9 mouse cellular contexts compared by ENCODE assay signal in genomic region chr15:25886581-25887011, GRCm38 (mm10). TPM values are rescaled to one million over a fixed set of nuclear protein-coding genes. Genes with fewer than 3 reads are reported as not detected.
A peak's percentile ranks its signal among the peaks of the same experiment; 100 is the strongest.
DNase-seq lines count a peak whose midpoint lies in the region; ATAC-seq and TF ChIP-seq lines count a peak whose summit lies in the region.
"Had no signal": no experiment of that assay in that cellular context is flagged by ENCODE, and none has a peak within 500 bp of the region (broad histone marks: within the 10 kb centered on the region; RNA-seq: fewer than 3 reads in every experiment).

No protein-coding gene starts in this region.

- TF ChIP-seq EP300 in stomach, postnatal 0 days (optimal IDR thresholded peaks at IDR 0.05), result no peak

- no peak for ATAC-seq in cerebellum, adult (ENCODE audit: insufficient number of reproducible peaks, low FRiP score, low TSS enrichment)
- ATAC-seq in hindbrain, postnatal 0 days, result peak; percentile 91
- ATAC-seq in stomach, postnatal 0 days (ENCODE audit: low FRiP score, low TSS enrichment), result peak; percentile 50; the same call in 1 of the 2 replicates
- no peak for ATAC-seq in liver, embryonic 11.5 days (replicated peaks; ENCODE audit: low FRiP score)

- 52% methylated on average over 6 of the region's 6 CpGs for WGBS in hindbrain, postnatal 0 days
- 48% methylated on average over 6 of the region's 6 CpGs for WGBS in stomach, postnatal 0 days
- 80% methylated on average over 6 of the region's 6 CpGs for WGBS in liver, embryonic 11.5 days

- H3K27me3 ChIP-seq in hindbrain, postnatal 0 days (ENCODE audit: insufficient read depth, low read length), result no peaks in the 10 kb centered on the region
- H3K27me3 ChIP-seq in stomach, postnatal 0 days (ENCODE audit: control insufficient read depth, insufficient read depth, low read length), result no peaks in the 10 kb centered on the region
- H3K27me3 ChIP-seq in liver, embryonic 11.5 days (replicated peaks; ENCODE audit: control insufficient read depth, insufficient read depth, low read length), result no peaks in the 10 kb centered on the region
- H3K27me3 ChIP-seq: limb, embryonic 13.5 days had no signal

- H3K4me1 ChIP-seq in hindbrain, postnatal 0 days (ENCODE audit: insufficient read depth, low read length), result no peaks in the 10 kb centered on the region
- no peaks in the 10 kb centered on the region for H3K4me1 ChIP-seq in stomach, postnatal 0 days (replicated peaks; ENCODE audit: control insufficient read depth, insufficient read depth)
- H3K4me1 ChIP-seq in liver, embryonic 11.5 days (replicated peaks; ENCODE audit: control insufficient read depth, insufficient read depth, low read length), result no peaks in the 10 kb centered on the region

- no peak overlapping the region for H3K4me3 ChIP-seq in hindbrain, postnatal 0 days (ENCODE audit: low read length)
- no peak overlapping the region for H3K4me3 ChIP-seq in stomach, postnatal 0 days (ENCODE audit: low read depth, low read length)
- H3K4me3 ChIP-seq in liver, embryonic 11.5 days (ENCODE audit: low read depth, low read length), result no peak overlapping the region
- H3K4me3 ChIP-seq: limb, embryonic 13.5 days had no signal

- H3K9ac ChIP-seq in hindbrain, postnatal 0 days (replicated peaks; ENCODE audit: low read length), result no peak overlapping the region
- H3K9ac ChIP-seq in stomach, postnatal 0 days (ENCODE audit: low read length), result no peak overlapping the region
- H3K9ac ChIP-seq in liver, embryonic 11.5 days (ENCODE audit: low read depth, low read length), result no peak overlapping the region
- H3K9ac ChIP-seq: limb, embryonic 13.5 days had no signal

- TF ChIP-seq CTCF in hindbrain, postnatal 0 days (IDR thresholded peaks at IDR 0.05; ENCODE audit: low read depth), result no peak
- no peak for TF ChIP-seq CTCF in stomach, postnatal 0 days (IDR thresholded peaks at IDR 0.05; ENCODE audit: low read depth)

- peak; percentile 47 for DNase-seq in cerebellum, adult 11-12 months
- peak; percentile 79 for DNase-seq in NIH3T3 (ENCODE audit: low read depth)
- peak; percentile 85 for DNase-seq in hindbrain, postnatal 0 days (ENCODE audit: low spot score)
- peak; percentile 71 to 78 for DNase-seq in lung, adult 18-20 months
- no peak for DNase-seq in stomach, postnatal 0 days (ENCODE audit: low spot score)
- DNase-seq in spleen, adult 18-20 months, result no peak
- DNase-seq in liver, embryonic 11.5 days (ENCODE audit: low spot score), result no peak

- H3K27ac ChIP-seq in hindbrain, postnatal 0 days, result no peak overlapping the region
- H3K27ac ChIP-seq in stomach, postnatal 0 days (replicated peaks), result no peak overlapping the region
- H3K27ac ChIP-seq in liver, embryonic 11.5 days (ENCODE audit: low read depth, low read length), result no peak overlapping the region
- H3K27ac ChIP-seq: limb, embryonic 13.5 days had no signal

- no peak overlapping the region for H3K4me2 ChIP-seq in hindbrain, postnatal 0 days (ENCODE audit: low read depth, low read length)
- H3K4me2 ChIP-seq in stomach, postnatal 0 days (replicated peaks; ENCODE audit: low read depth), result no peak overlapping the region
- H3K4me2 ChIP-seq in liver, embryonic 11.5 days, result no peak overlapping the region
- H3K4me2 ChIP-seq: limb, embryonic 13.5 days had no signal

- no peaks in the 10 kb centered on the region for H3K9me3 ChIP-seq in hindbrain, postnatal 0 days (ENCODE audit: low read length)
- no peaks in the 10 kb centered on the region for H3K9me3 ChIP-seq in stomach, postnatal 0 days (ENCODE audit: control insufficient read depth, low read length)
- H3K9me3 ChIP-seq in liver, embryonic 11.5 days (ENCODE audit: control insufficient read depth, low read length), result no peaks in the 10 kb centered on the region
- H3K9me3 ChIP-seq: limb, embryonic 13.5 days had no signal

- no peaks in the 10 kb centered on the region for H3K36me3 ChIP-seq in hindbrain, postnatal 0 days (ENCODE audit: insufficient read depth, low read length)
- H3K36me3 ChIP-seq in stomach, postnatal 0 days (ENCODE audit: control insufficient read depth, insufficient read depth, low read length), result no peaks in the 10 kb centered on the region
- no peaks in the 10 kb centered on the region for H3K36me3 ChIP-seq in liver, embryonic 11.5 days (ENCODE audit: control insufficient read depth, insufficient read depth, low read length)
- H3K36me3 ChIP-seq: limb, embryonic 13.5 days had no signal

RNA-seq across cellular contexts. Expression of gene Retreg1, which starts 43.6 kb away (rescaled TPM):
- total RNA-seq in hindbrain, postnatal 0 days (2014; rRNA removed), result 31.7 and 49.9 TPM in 2 replicates
- polyA plus RNA-seq in hindbrain, postnatal 0 days (2015; fragmentation: Nextera tagmentation; extraction: Ambion mirVana), result 20.8 and 21.0 TPM in 2 replicates
- polyA plus RNA-seq in stomach, postnatal 0 days (2015; fragmentation: Nextera tagmentation; extraction: Ambion mirVana), result 32.8 and 33.6 TPM in 2 replicates
- polyA plus RNA-seq in liver, embryonic 11.5 days (2014; fragmentation: Nextera tagmentation; extraction: Ambion mirVana), result 1.2 and 1.3 TPM in 2 replicates

Comparison
In these comparisons a context has a peak if more than half of its experiments do, and no peak if none do; other contexts are left out.
1. DNase-seq: peak in cerebellum, adult 11-12 months (single experiment), NIH3T3 (single experiment), hindbrain, postnatal 0 days (single experiment) and lung, adult 18-20 months (2 of 2); none in stomach, postnatal 0 days (single experiment), spleen, adult 18-20 months (0 of 2) and liver, embryonic 11.5 days (single experiment).
2. ATAC-seq: peak in hindbrain, postnatal 0 days (single experiment) and stomach, postnatal 0 days (single experiment); none in cerebellum, adult (single experiment) and liver, embryonic 11.5 days (single experiment).